ENCODE assay signal across 7 mouse cellular contexts in genomic region chr2:119547522-119548370, GRCm38 (mm10). TPM values are rescaled to one million over a fixed set of nuclear protein-coding genes. Genes with fewer than 3 reads are reported as not detected.
DNase-seq lines count a peak whose midpoint lies in the region; ATAC-seq lines count a peak whose summit lies in the region.

TSS of gene Exd1 (minus strand) at chr2:119547627.
TSS of gene Chp1 (plus strand) at chr2:119547697.

- H3K27me3 ChIP-seq in intestine, embryonic 15.5 days (replicated peaks): no peaks in the 10 kb centered on the region
- H3K27me3 ChIP-seq in midbrain, embryonic 10.5 days (ENCODE audit: low read depth, poor library complexity, severe bottlenecking): no peaks in the 10 kb centered on the region

- no peaks in the 10 kb centered on the region for H3K36me3 ChIP-seq in intestine, embryonic 15.5 days
- peaks cover 3% of the 10 kb centered on the region; the same call in 1 of the 2 replicates for H3K36me3 ChIP-seq in midbrain, embryonic 10.5 days

- peak within 1 kb of the TSS; percentile 65 for H3K9ac ChIP-seq in intestine, embryonic 15.5 days

- H3K27ac ChIP-seq in intestine, embryonic 15.5 days: peak within 1 kb of the TSS; percentile 74
- H3K27ac ChIP-seq in midbrain, embryonic 10.5 days (replicated peaks): peak within 1 kb of the TSS; percentile 84

- peak within 1 kb of the TSS; percentile 84 for H3K4me2 ChIP-seq in intestine, embryonic 15.5 days (replicated peaks)

- intact Hi-C loops in gastrocnemius, postnatal 36 days (cut with DNase I): loop anchor here (5.0 kb wide), 3 partner anchors 45 to 125 kb away; partner anchors contain the start of gene Ino80
- intact Hi-C loops in left cerebral cortex, postnatal 25 days (cut with DNase I): loop anchor here (1.0 kb wide), 2 partner anchors 47 to 70 kb away; partner anchors contain the start of gene Ino80

- peak; percentile 100 for DNase-seq in adrenal gland, adult 2 months
- peak; percentile 99 for DNase-seq in embryo, embryonic 11.5 days (ENCODE audit: low read depth, low spot score)
- DNase-seq in gastrocnemius, postnatal 36 days: peak; percentile 97 to 99
- DNase-seq in left cerebral cortex, postnatal 25 days (ENCODE audit: low spot score in 2 of 2): peak; percentile 98 to 99
- DNase-seq in midbrain, embryonic 10.5 days (ENCODE audit: low spot score): peak; percentile 99
- peak; percentile 97 for DNase-seq in right cerebral cortex, postnatal 4 days

- peak; percentile 99 for ATAC-seq in intestine, embryonic 15.5 days

- no peaks in the 10 kb centered on the region for H3K9me3 ChIP-seq in intestine, embryonic 15.5 days
- no peaks in the 10 kb centered on the region for H3K9me3 ChIP-seq in midbrain, embryonic 10.5 days (replicated peaks)

- H3K4me3 ChIP-seq in intestine, embryonic 15.5 days (replicated peaks): peak within 1 kb of the TSS; percentile 59
- H3K4me3 ChIP-seq in midbrain, embryonic 10.5 days: peak within 1 kb of the TSS; percentile 65

- peaks cover 4% of the 10 kb centered on the region; the same call in 1 of the 2 replicates for H3K4me1 ChIP-seq in intestine, embryonic 15.5 days (replicated peaks)
- H3K4me1 ChIP-seq in midbrain, embryonic 10.5 days: peaks cover 26% of the 10 kb centered on the region

- WGBS in intestine, embryonic 15.5 days: under 1% methylated on average over 57 of the region's 57 CpGs
- under 1% methylated on average over 57 of the region's 57 CpGs for WGBS in midbrain, embryonic 10.5 days

RNA-seq across cellular contexts. Expression of gene Exd1, which starts in this region (rescaled TPM):
- 1 to 10 TPM; 1.1 to 1.6 TPM for total RNA-seq in adrenal gland, adult 2 months (2021)
- 0.17 and 0.22 TPM in 2 replicates for polyA plus RNA-seq in adrenal gland, adult 2 months (2012; rRNA removed)
- under 1 TPM; 0.48 to 0.67 TPM for total RNA-seq in gastrocnemius, postnatal 36 days (2021)
- polyA plus RNA-seq in intestine, embryonic 15.5 days (2015; fragmentation: Nextera tagmentation; extraction: Ambion mirVana): 0.18 and 0.25 TPM in 2 replicates
- total RNA-seq in left cerebral cortex, postnatal 25 days (2021): under 1 TPM; 0.57 to 0.98 TPM
- 0.39 and 0.62 TPM in 2 replicates for polyA plus RNA-seq in midbrain, embryonic 10.5 days (2016; fragmentation: Nextera tagmentation; extraction: Ambion mirVana)

RNA-seq across cellular contexts. Expression of gene Chp1, which starts in this region (rescaled TPM):
- 100 to 1,000 TPM; 295 to 331 TPM for total RNA-seq in adrenal gland, adult 2 months (2021)
- 109 and 125 TPM in 2 replicates for polyA plus RNA-seq in adrenal gland, adult 2 months (2012; rRNA removed)
- total RNA-seq in gastrocnemius, postnatal 36 days (2021): 10 to 100 TPM; 66.5 to 75.1 TPM
- 53.6 and 54.9 TPM in 2 replicates for polyA plus RNA-seq in intestine, embryonic 15.5 days (2015; fragmentation: Nextera tagmentation; extraction: Ambion mirVana)
- total RNA-seq in left cerebral cortex, postnatal 25 days (2021): 100 to 1,000 TPM; 157 to 170 TPM
- polyA plus RNA-seq in midbrain, embryonic 10.5 days (2016; fragmentation: Nextera tagmentation; extraction: Ambion mirVana): 46.3 and 50.8 TPM in 2 replicates

Comparison
In these comparisons a context has a peak if more than half of its experiments do, and no peak if none do; other contexts are left out.
1. Peak in every context shown above with its lines: DNase-seq, ATAC-seq, H3K4me3 ChIP-seq and H3K27ac ChIP-seq.